In the genomic region with DNA sequence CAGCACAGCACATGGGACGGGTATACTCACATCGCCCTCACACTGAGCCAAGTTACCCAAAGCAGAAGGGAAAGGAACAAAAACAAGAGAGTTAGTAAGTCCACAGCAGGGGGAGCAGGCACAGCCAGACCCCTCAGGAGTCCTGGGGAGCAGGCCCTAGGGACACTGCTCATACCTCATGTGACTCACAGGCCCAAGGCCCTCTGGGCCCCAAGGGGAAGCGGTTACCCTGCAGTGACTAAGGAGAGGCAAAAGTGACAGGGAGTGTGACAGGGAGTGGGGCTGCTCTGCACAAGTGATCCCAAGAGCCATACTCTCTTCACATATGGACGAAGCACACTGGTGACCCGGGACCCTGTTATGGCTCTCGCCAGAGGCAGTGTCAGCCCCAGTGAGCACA, we compare ENCODE assay signal across 16 mouse cellular contexts.
"Had no signal": no experiment of that assay in that cellular context is flagged by ENCODE, and none has a peak within 500 bp of the region (broad histone marks: within the 10 kb centered on the region; RNA-seq: fewer than 3 reads in every experiment).

No protein-coding gene starts in this region.

- H3K9me3 ChIP-seq: limb, embryonic 15.5 days; liver, embryonic 12.5 days; midbrain, embryonic 12.5 days; neural tube, embryonic 13.5 days had no signal

- ATAC-seq: liver, embryonic 12.5 days; midbrain, embryonic 16.5 days had no signal

- H3K4me3 ChIP-seq: limb, embryonic 15.5 days; liver, embryonic 12.5 days; midbrain, embryonic 12.5 days; neural tube, embryonic 13.5 days had no signal

- H3K9ac ChIP-seq: limb, embryonic 15.5 days; liver, embryonic 12.5 days; lung, embryonic 14.5 days; midbrain, embryonic 12.5 days; neural tube, embryonic 13.5 days had no signal

- H3K4me2 ChIP-seq: limb, embryonic 15.5 days; liver, embryonic 12.5 days; lung, embryonic 14.5 days; midbrain, embryonic 12.5 days; neural tube, embryonic 13.5 days had no signal

- H3K27me3 ChIP-seq: limb, embryonic 15.5 days; liver, embryonic 12.5 days; midbrain, embryonic 12.5 days; neural tube, embryonic 13.5 days had no signal

- H3K27ac ChIP-seq: limb, embryonic 15.5 days; liver, embryonic 12.5 days; midbrain, embryonic 12.5 days; neural tube, embryonic 13.5 days had no signal

- H3K4me1 ChIP-seq: limb, embryonic 15.5 days; liver, embryonic 12.5 days; midbrain, embryonic 12.5 days; neural tube, embryonic 13.5 days had no signal

- DNase-seq: kidney, adult 2 months; kidney, postnatal 25 days; layer of hippocampus, adult 9-11 months; layer of hippocampus, postnatal 36 days; lung, embryonic 14.5 days; lung, postnatal 10 days; lung, postnatal 4 days; retina, postnatal 1 day; right cerebral cortex, postnatal 14 days; thymus, adult 2 months; thymus, postnatal 25 days had no signal
